Mouse (Mus musculus) hindbrain, embryonic 14.5 days (tissue): Measurements from ENCODE around the gene 1700001O22Rik. TPM values are rescaled to one million over a fixed set of nuclear protein-coding genes. Genes with fewer than 3 reads are reported as not detected.
A peak's percentile ranks its signal among the peaks of the same experiment; 100 is the strongest.

Source experiments
- ATAC-seq: fragments of 200-750 bp; cut with Nextera tagmentation; 2 replicates; pipeline ENCODE4 v1.8.0; 2017; ENCODE audit warnings: moderate number of reproducible peaks, mild to moderate bottlenecking, moderate TSS enrichment, moderate library complexity; ENCODE audit not compliant: low FRiP score
- DNase-seq: peaks from one replicate; pipeline ENCODE4 v3.0.0-alpha.2; 2015; ENCODE audit warnings: low spot score
- H3K27ac ChIP-seq: fragments of 300-500 bp; sonication (generic); 2 replicates; pipeline ENCODE4 v1.5.1; 2014; ENCODE audit warnings: mild to moderate bottlenecking, moderate library complexity
- H3K27me3 ChIP-seq: fragments of 300-500 bp; sonication (generic); 2 replicates; pipeline ENCODE4 v1.6.1; 2014; ENCODE audit warnings: mild to moderate bottlenecking, low read length, mixed read lengths; ENCODE audit not compliant: control insufficient read depth, insufficient read depth
- H3K36me3 ChIP-seq: fragments of 300-500 bp; sonication (generic); replicated peaks from 2 replicates; pipeline ENCODE4 v1.6.1; 2014; ENCODE audit not compliant: control insufficient read depth, insufficient read depth
- H3K4me1 ChIP-seq: fragments of 300-500 bp; sonication (generic); replicated peaks from 2 replicates; pipeline ENCODE4 v1.6.1; 2014; ENCODE audit warnings: antibody characterized with exemption, low read length, mixed read lengths; ENCODE audit not compliant: control insufficient read depth, insufficient read depth
- H3K4me2 ChIP-seq: fragments of 300-500 bp; sonication (generic); replicated peaks from 2 replicates; pipeline ENCODE4 v1.6.1; 2014; ENCODE audit warnings: mild to moderate bottlenecking, moderate library complexity
- H3K4me3 ChIP-seq: fragments of 300-500 bp; sonication (generic); replicated peaks from 2 replicates; pipeline ENCODE4 v1.5.1; 2014; ENCODE audit warnings: mild to moderate bottlenecking, low read length
- H3K9ac ChIP-seq: fragments of 300-500 bp; sonication (generic); 2 replicates; pipeline ENCODE4 v1.6.1; 2014
- H3K9me3 ChIP-seq: fragments of 300-500 bp; sonication (generic); 2 replicates; pipeline ENCODE4 v1.6.1; 2016; ENCODE audit warnings: low read length; ENCODE audit not compliant: control insufficient read depth
- WGBS: fragments of 180-500 bp; shearing (Covaris S2); extraction: QIAGEN DNeasy Blood & Tissue Kit; methylation state at CpG from one replicate; pipeline ENCODE4 v1.1.7; 2014; 5-methylcytosine and 5-hydroxymethylcytosine counted together
- polyA plus RNA-seq: library from polyadenylated mRNA; unstranded; fragments of >200 nt; fragmentation: Nextera tagmentation; extraction: Ambion mirVana; gene quantifications from 2 replicates; pipeline ENCODE4 v1.2.1, GENCODE M21; 2014

1700001O22Rik gene
- polyA plus RNA-seq, 1 experiment from 2014 or later: 2.1 TPM

DNA sequence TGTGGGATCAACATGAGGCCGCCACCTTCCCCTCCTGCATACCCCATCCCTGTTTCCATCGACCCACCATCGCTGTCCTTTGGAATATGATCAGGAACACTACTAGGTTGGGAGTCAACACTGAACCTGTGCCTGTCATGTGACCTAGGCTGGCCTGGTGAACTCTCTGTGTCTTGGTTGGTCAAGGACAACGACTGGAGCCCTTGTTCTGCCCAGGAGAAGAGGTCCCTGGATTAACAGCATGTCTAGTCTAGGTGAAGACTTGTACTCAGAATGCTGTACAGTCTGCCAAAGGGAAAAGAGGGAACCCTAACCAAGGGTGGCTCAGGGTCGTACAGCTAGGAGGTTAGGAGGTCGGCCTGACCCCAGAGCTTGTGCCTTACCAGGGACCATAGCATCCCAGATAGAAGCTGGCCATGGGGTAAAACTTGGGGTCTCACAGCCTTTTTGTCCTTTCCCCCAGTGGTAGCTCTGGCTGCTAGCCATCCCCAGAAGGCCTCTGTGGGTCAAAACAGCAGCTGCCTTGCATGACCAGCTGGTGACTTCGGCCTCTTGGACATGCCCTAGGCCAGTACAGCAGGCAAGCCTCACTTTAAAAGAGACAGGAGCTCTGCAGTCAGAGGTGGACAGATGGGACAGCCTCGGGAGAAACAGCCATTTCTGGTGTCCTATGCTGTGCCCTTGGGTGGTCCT lies 30.0 kb downstream of the 1700001O22Rik start:
- ATAC-seq (no peak), DNase-seq (no peak)
- Histone ChIP-seq H3K4me2 (no peak overlapping the region), H3K4me3 (no peak overlapping the region), H3K36me3 (no peaks in the 10 kb centered on the region), H3K27ac (peak overlapping the region; percentile 85), H3K9ac (no peak overlapping the region), H3K9me3 (no peaks in the 10 kb centered on the region), H3K27me3 (no peaks in the 10 kb centered on the region), H3K4me1 (peaks cover 17% of the 10 kb centered on the region)
- WGBS: 81% methylated on average over 8 of the region's 8 CpGs

DNA sequence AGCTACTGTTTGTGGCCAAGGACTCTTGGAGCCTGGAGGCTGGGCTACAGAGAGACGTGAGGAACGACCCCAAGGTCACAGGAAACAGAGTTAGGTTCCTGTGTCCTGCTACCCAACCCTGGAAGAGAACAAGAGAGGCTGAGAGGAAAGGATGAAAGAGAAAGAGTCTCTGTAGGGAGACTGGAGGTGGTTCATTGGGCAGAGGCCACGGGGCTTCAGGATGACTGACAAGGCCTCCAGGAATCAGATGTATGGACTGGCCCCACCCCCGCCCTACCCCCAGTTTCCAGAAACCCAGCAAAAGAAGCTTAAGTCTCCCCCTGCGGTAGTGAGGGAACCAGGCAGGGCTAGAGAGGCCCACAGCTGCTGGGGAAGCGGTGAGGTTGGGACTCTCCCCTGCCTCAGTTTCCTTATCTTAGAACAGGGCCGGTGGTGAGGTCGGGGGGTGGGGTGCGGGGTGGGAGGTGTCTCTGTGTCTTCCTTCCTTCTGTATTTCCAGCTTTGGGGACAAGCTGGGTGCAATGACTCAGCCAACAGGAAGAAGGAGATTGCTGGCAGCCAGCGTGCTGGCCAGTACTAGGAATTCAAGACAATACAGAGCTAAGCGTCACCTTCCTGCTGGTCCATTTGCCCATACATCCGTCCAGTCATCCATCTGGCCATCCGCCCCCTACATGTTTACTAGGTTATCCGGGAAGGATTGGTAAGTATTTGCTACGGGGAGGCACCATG lies 30.7 kb downstream of the 1700001O22Rik start:
- no peak overlapping the region for H3K9ac ChIP-seq
- H3K27ac ChIP-seq: peak overlapping the region; percentile 85
- ATAC-seq (no peak), DNase-seq (no peak)
- H3K36me3 ChIP-seq: no peaks in the 10 kb centered on the region
- no peak overlapping the region for H3K4me2 ChIP-seq
- H3K4me1 ChIP-seq: peaks cover 19% of the 10 kb centered on the region
- no peak overlapping the region for H3K4me3 ChIP-seq
- 39% methylated on average over 14 of the region's 15 CpGs for WGBS
- no peaks in the 10 kb centered on the region for H3K9me3 ChIP-seq
- H3K27me3 ChIP-seq: no peaks in the 10 kb centered on the region

DNA sequence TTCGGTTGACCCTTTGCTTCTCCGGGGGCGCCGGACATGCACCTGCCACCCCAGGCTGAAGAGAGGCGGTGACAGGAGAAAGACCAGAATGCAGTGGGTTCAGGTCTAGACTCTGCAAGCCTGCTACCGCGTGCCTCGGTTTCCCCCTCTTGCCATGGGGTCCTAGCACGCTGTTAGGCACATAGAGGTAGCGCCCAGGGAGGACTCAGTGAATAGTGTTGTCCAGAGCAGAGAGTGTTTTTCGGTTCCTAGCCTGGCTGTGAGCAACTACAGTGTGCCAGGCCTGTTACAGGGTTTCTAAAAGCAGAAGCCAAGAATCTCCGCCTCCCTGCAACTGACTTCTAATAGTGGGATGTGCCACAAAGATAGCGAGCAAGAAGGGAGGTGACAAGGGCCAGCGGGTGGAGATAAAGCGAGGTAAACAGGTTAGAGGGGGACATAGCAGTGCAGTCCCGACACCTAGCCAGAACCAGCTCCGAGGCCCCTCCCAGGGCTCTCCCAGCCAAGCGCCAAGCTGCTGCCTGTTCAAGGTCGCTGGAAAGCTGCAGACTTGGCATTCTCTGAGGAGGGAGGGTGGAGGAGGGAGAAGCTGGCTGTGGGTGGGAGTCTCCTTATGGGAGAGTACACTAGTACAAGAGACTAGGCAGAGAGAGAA lies 31.5 kb downstream of the 1700001O22Rik start:
- 5% methylated on average over 19 of the region's 19 CpGs for WGBS
- no peaks in the 10 kb centered on the region for H3K9me3 ChIP-seq
- ATAC-seq (peak; percentile 44; the same call in 1 of the 2 replicates), DNase-seq (peak; percentile 67)
- peaks cover 24% of the 10 kb centered on the region for H3K4me1 ChIP-seq
- peak overlapping the region; percentile 38 for H3K4me3 ChIP-seq
- peak overlapping the region; percentile 70 for H3K9ac ChIP-seq
- H3K27ac ChIP-seq: peak overlapping the region; percentile 85
- H3K4me2 ChIP-seq: peak overlapping the region; percentile 82
- H3K27me3 ChIP-seq: no peaks in the 10 kb centered on the region
- H3K36me3 ChIP-seq: no peaks in the 10 kb centered on the region

DNA sequence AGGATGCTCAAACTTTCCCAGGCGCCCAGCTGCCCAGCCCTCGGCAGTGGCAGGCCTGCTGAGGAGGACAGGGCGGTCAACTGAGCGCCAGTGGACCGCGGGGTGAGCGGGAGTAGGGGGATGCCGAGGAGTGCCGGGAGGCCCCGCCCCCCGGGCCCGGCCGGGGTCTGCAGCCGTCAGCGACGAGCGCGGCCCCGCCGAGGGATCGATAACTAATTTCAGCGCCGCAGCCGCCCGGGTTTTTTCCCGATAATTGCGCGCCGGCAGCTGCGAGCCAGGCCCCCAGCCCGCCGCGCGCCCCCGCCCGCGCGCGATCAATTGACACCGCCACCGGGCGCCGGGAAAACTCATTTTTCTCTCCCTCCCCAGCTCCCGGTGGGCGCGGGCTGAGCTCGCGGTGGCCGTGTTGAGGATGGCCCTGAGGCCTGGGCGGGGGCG lies 32.1 kb downstream of the 1700001O22Rik start:
- peak overlapping the region; percentile 85 for H3K27ac ChIP-seq
- under 1% methylated on average over 43 of the region's 51 CpGs for WGBS
- no peaks in the 10 kb centered on the region for H3K9me3 ChIP-seq
- H3K4me1 ChIP-seq: peaks cover 24% of the 10 kb centered on the region
- H3K4me2 ChIP-seq: peak overlapping the region; percentile 82
- H3K9ac ChIP-seq: peak overlapping the region; percentile 70
- ATAC-seq (peak; percentile 38; the same call in 1 of the 2 replicates), DNase-seq (peak; percentile 49)
- H3K27me3 ChIP-seq: no peaks in the 10 kb centered on the region
- peak overlapping the region; percentile 38 for H3K4me3 ChIP-seq
- H3K36me3 ChIP-seq: no peaks in the 10 kb centered on the region

DNA sequence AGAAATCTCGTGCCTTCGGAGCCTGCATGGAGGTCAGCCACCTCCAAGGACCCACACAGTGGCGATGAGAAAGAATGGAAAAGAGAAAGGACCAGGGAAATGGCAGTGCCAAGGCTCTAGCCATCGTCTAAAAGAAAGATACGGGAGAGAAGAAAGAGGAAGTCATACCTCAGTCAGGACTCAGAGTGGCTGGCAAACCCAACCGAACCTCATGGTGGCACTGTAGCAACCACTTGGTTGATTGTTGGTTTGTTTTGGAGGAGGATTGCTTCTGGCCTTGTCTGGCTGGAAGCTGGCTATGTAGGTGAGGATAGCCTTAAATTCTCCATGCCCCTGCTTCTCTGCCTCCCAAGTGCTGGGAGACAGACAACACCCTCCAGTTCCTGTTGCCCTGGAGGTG lies 34.3 kb downstream of the 1700001O22Rik start:
- H3K27me3 ChIP-seq: no peaks in the 10 kb centered on the region
- 0 out of 2 replicates have a peak overlapping the region, but pooled peaks have one; percentile 9 for H3K27ac ChIP-seq
- no peaks in the 10 kb centered on the region for H3K9me3 ChIP-seq
- peaks cover 24% of the 10 kb centered on the region for H3K4me1 ChIP-seq
- whole genome bisulfite sequencing: 55% methylated on average over 6 of the region's 6 CpGs
- no peak for ATAC-seq
- no peak for DNase-seq
- H3K9ac ChIP-seq: no peak overlapping the region
- H3K4me3 ChIP-seq: no peak overlapping the region
- no peak overlapping the region for H3K4me2 ChIP-seq
- no peaks in the 10 kb centered on the region for H3K36me3 ChIP-seq

DNA sequence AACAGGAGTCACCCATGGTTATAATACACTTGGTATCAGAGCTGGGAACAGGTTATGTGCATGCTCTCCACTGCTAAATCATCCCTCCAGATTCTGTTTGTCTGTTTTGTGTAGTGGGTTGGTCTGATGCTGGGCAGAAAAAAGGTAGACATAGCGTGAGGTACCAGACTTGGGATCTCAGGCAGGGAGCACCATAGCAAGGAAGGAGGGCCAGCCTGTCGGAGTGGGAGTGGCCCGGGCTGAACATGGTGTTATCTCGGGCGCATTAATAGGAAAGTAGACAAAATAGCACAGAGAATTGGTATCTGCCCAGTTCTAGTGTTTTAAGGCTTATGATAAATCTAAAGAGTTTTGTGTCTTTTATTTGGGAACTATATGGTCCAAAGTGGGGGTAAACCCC lies 34.9 kb downstream of the 1700001O22Rik start:
- no peak overlapping the region for H3K9ac ChIP-seq
- H3K36me3 ChIP-seq: no peaks in the 10 kb centered on the region
- H3K27me3 ChIP-seq: no peaks in the 10 kb centered on the region
- H3K4me2 ChIP-seq: no peak overlapping the region
- H3K4me3 ChIP-seq: no peak overlapping the region
- H3K9me3 ChIP-seq: no peaks in the 10 kb centered on the region
- 84% methylated on average over 5 of the region's 5 CpGs for WGBS
- no peak overlapping the region for H3K27ac ChIP-seq
- no peak for DNase-seq
- H3K4me1 ChIP-seq: peaks cover 24% of the 10 kb centered on the region
- ATAC-seq: no peak

DNA sequence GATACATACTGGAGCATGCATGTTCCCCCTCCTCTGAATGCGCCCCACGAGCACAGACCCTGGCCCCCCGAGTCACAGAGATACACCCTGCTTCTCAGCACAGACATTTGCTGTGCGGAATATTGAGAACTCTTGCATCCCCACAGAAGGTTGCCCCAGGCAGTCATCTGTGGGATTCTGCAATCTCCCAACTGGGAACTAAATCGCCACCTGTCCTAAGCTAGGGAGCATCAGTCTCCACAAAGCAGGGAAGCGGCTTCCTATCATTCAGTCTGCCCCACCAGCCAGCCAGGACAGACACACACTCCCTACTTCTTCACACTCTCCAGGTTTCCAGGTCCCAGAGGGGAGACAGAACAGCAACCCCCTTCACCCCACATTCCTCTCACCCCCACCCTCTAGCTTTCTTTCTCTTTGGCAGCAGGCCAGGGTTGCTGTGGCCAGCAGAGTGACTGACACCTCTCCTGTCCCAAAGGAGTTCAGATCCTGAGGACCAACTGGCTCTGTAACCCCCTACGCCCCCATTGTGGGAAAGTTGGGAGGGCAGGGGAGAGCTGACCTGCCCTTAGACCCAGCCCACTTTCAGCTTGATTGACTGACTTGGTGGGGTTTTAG lies 35.7 kb downstream of the 1700001O22Rik start:
- DNase-seq (no peak), ATAC-seq (no peak)
- Histone ChIP-seq H3K4me1 (peaks cover 23% of the 10 kb centered on the region), H3K9ac (no peak overlapping the region), H3K27me3 (no peaks in the 10 kb centered on the region), H3K4me2 (no peak overlapping the region), H3K9me3 (no peaks in the 10 kb centered on the region), H3K36me3 (no peaks in the 10 kb centered on the region), H3K27ac (no peak overlapping the region; the same call in 1 of the 2 replicates), H3K4me3 (no peak overlapping the region)
- WGBS: 65% methylated on average over 7 of the region's 7 CpGs

DNA sequence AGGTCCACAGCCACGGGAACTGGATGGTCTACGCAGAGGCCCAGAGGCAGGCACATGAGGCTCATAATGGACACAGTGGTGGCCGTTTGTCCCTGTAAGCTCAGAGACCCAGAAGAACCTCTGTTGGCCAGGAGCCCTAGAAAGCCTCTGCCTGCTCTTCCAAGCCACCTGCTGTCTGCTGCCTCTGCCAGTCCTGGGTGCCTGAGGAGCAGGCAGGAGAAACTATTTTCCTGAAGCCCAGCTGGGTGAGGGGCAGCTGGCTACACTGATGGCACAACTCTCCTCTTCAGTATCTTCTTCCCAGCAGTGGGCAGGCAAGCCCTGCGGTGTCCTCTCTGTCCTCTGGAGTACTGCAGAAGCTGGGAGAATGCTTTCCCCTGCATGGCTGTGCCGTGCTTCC lies 37.0 kb downstream of the 1700001O22Rik start:
- Histone ChIP-seq H3K27ac (no peak overlapping the region), H3K27me3 (no peaks in the 10 kb centered on the region), H3K4me1 (peaks cover 12% of the 10 kb centered on the region), H3K9ac (no peak overlapping the region), H3K36me3 (no peaks in the 10 kb centered on the region), H3K4me3 (no peak overlapping the region), H3K4me2 (no peak overlapping the region), H3K9me3 (0 out of 2 replicates have a peak, but pooled peaks cover 4% of the 10 kb centered on the region)
- no peak for ATAC-seq
- 66% methylated on average over 5 of the region's 5 CpGs for WGBS
- no peak for DNase-seq

DNA sequence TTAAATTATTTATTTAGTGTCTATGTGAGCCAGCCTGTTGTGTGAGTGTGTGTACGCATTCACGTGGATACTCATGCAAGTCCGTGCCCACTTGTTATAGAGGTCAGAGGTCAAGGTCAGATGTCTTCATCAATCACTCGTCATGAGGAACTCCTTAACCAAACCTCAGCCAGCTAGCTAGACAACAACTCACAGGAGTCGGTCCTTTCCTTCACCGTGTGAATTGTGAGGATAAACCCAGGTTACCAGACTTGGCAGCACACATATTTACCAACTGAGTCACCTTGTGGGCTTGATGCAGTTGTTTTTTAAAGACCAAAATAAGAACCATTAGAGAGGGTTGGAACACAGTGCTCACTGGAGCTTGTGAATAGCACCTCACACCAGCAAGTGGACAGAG lies 42.8 kb downstream of the 1700001O22Rik start:
- ATAC-seq: no peak
- no peaks in the 10 kb centered on the region for H3K36me3 ChIP-seq
- H3K27ac ChIP-seq: no peak overlapping the region
- WGBS: 16% methylated on average over 6 of the region's 6 CpGs
- no peak overlapping the region for H3K4me3 ChIP-seq
- no peak overlapping the region for H3K4me2 ChIP-seq
- peaks cover 4% of the 10 kb centered on the region; the same call in 1 of the 2 replicates for H3K9me3 ChIP-seq
- no peaks in the 10 kb centered on the region for H3K27me3 ChIP-seq
- H3K4me1 ChIP-seq: peaks cover 10% of the 10 kb centered on the region; the same call in 1 of the 2 replicates
- no peak overlapping the region for H3K9ac ChIP-seq
- no peak for DNase-seq
